Mouse (Mus musculus) neural tube, embryonic 14.5 days (tissue): Measurements from ENCODE around the gene Wt1. TPM values are rescaled to one million over a fixed set of nuclear protein-coding genes. Genes with fewer than 3 reads are reported as not detected.

Experiments
- ATAC-seq: fragments of 200-750 bp; cut with Nextera tagmentation; 2 replicates; pipeline ENCODE4 v1.8.0; 2017; ENCODE audit warnings: low read depth, mild to moderate bottlenecking, moderate TSS enrichment, moderate library complexity
- H3K27ac ChIP-seq: fragments of 300-500 bp; sonication (generic); 2 replicates; pipeline ENCODE4 v1.5.1; 2014; ENCODE audit warnings: low read depth, mild to moderate bottlenecking, control low read depth, low read length, moderate library complexity, mixed read lengths
- H3K27me3 ChIP-seq: fragments of 300-500 bp; sonication (generic); 2 replicates; pipeline ENCODE4 v1.6.1; 2014; ENCODE audit warnings: low read length; ENCODE audit not compliant: control insufficient read depth, insufficient read depth
- H3K36me3 ChIP-seq: fragments of 300-500 bp; sonication (generic); 2 replicates; pipeline ENCODE4 v1.6.1; 2014; ENCODE audit warnings: low read length, mixed read lengths; ENCODE audit not compliant: control insufficient read depth, insufficient read depth
- H3K4me1 ChIP-seq: fragments of 300-500 bp; sonication (generic); 2 replicates; pipeline ENCODE4 v1.6.1; 2014; ENCODE audit warnings: low read length; ENCODE audit not compliant: control insufficient read depth, insufficient read depth
- H3K4me2 ChIP-seq: fragments of 300-500 bp; sonication (generic); 2 replicates; pipeline ENCODE4 v1.6.1; 2014; ENCODE audit warnings: mild to moderate bottlenecking, low read depth, low read length, control low read depth
- H3K4me3 ChIP-seq: fragments of 300-500 bp; sonication (generic); 2 replicates; pipeline ENCODE4 v1.5.1; 2014; ENCODE audit warnings: low read depth, low read length, control low read depth, mixed read lengths
- H3K9ac ChIP-seq: fragments of 300-500 bp; sonication (generic); replicated peaks from 2 replicates; pipeline ENCODE4 v1.6.1; 2014; ENCODE audit warnings: low read depth, mild to moderate bottlenecking, control low read depth, low read length, mixed read lengths
- H3K9me3 ChIP-seq: fragments of 300-500 bp; sonication (generic); 2 replicates; pipeline ENCODE4 v1.6.1; 2016; ENCODE audit warnings: low read length; ENCODE audit not compliant: control insufficient read depth
- WGBS: fragments of 180-500 bp; shearing (Covaris S2); extraction: QIAGEN DNeasy Blood & Tissue Kit; methylation state at CpG from one replicate; pipeline ENCODE4 v1.1.7; 2014; 5-methylcytosine and 5-hydroxymethylcytosine counted together
- polyA plus RNA-seq: library from polyadenylated mRNA; unstranded; fragments of >200 nt; fragmentation: Nextera tagmentation; extraction: Ambion mirVana; gene quantifications from 2 replicates; pipeline ENCODE4 v1.2.1, GENCODE M21; 2014

The Wt1 gene
- polyA plus RNA-seq, 1 experiment from 2014 or later, result 2.2 TPM

GRCm38 (mm10) chr2:105130351-105131060 lies 4.2 kb downstream of the Wt1 start:
- under 1% methylated on average over 32 of the region's 32 CpGs for WGBS
- Histone ChIP-seq H3K4me1 (no peaks in the 10 kb centered on the region), H3K9ac (no peak overlapping the region), H3K27ac (no peak overlapping the region), H3K4me3 (no peak overlapping the region), H3K9me3 (no peaks in the 10 kb centered on the region), H3K4me2 (no peak overlapping the region), H3K27me3 (peaks cover 71% of the 10 kb centered on the region), H3K36me3 (no peaks in the 10 kb centered on the region)
- no peak for ATAC-seq

- no peak overlapping the region for H3K4me3 ChIP-seq
- peaks cover 74% of the 10 kb centered on the region for H3K27me3 ChIP-seq
Observed at GRCm38 (mm10) chr2:105131061-105131810, 4.9 kb downstream of the Wt1 start.

GRCm38 (mm10) chr2:105131811-105132100 lies 5.4 kb downstream of the Wt1 start:
- H3K9ac ChIP-seq, result no peak overlapping the region
- H3K9me3 ChIP-seq, result no peaks in the 10 kb centered on the region
- H3K4me1 ChIP-seq, result no peaks in the 10 kb centered on the region
- no peaks in the 10 kb centered on the region for H3K36me3 ChIP-seq
- H3K4me2 ChIP-seq, result no peak overlapping the region
- ATAC-seq, result no peak
- H3K27ac ChIP-seq, result no peak overlapping the region
- H3K27me3 ChIP-seq, result peaks cover 76% of the 10 kb centered on the region
- 0% methylated on average over 2 of the region's 2 CpGs for WGBS
- no peak overlapping the region for H3K4me3 ChIP-seq

More at GRCm38 (mm10) chr2:105131061-105131810, 4.9 kb downstream of the Wt1 start:
- Histone ChIP-seq H3K4me2 (no peak overlapping the region), H3K27ac (no peak overlapping the region), H3K4me1 (no peaks in the 10 kb centered on the region), H3K9ac (no peak overlapping the region), H3K36me3 (no peaks in the 10 kb centered on the region), H3K9me3 (no peaks in the 10 kb centered on the region)
- ATAC-seq, result no peak
- 4% methylated on average over 12 of the region's 12 CpGs for WGBS

GRCm38 (mm10) chr2:105132300-105132699 lies 6.0 kb downstream of the Wt1 start:
- Histone ChIP-seq H3K27me3 (peaks cover 76% of the 10 kb centered on the region), H3K9ac (no peak overlapping the region), H3K36me3 (no peaks in the 10 kb centered on the region), H3K9me3 (no peaks in the 10 kb centered on the region), H3K27ac (no peak overlapping the region), H3K4me3 (no peak overlapping the region), H3K4me2 (no peak overlapping the region), H3K4me1 (no peaks in the 10 kb centered on the region)
- ATAC-seq, result no peak
- WGBS, result 2% methylated on average over 17 of the region's 17 CpGs

GRCm38 (mm10) chr2:105132933-105133795 lies 6.8 kb downstream of the Wt1 start:
- no peaks in the 10 kb centered on the region for H3K9me3 ChIP-seq
- no peak overlapping the region for H3K27ac ChIP-seq
- ATAC-seq, result no peak
- H3K4me3 ChIP-seq, result no peak overlapping the region
- no peaks in the 10 kb centered on the region for H3K4me1 ChIP-seq
- WGBS, result under 1% methylated on average over 43 of the region's 43 CpGs
- no peaks in the 10 kb centered on the region for H3K36me3 ChIP-seq
- H3K9ac ChIP-seq, result no peak overlapping the region
- H3K4me2 ChIP-seq, result no peak overlapping the region
- H3K27me3 ChIP-seq, result peaks cover 74% of the 10 kb centered on the region

GRCm38 (mm10) chr2:105134296-105134695 lies 8.0 kb downstream of the Wt1 start:
- ATAC-seq, result peak; percentile 56; the same call in 1 of the 2 replicates
- Histone ChIP-seq H3K36me3 (no peaks in the 10 kb centered on the region), H3K4me3 (no peak overlapping the region), H3K27ac (no peak overlapping the region), H3K9me3 (no peaks in the 10 kb centered on the region), H3K27me3 (peaks cover 69% of the 10 kb centered on the region), H3K4me1 (no peaks in the 10 kb centered on the region), H3K4me2 (no peak overlapping the region), H3K9ac (no peak overlapping the region)
- WGBS, result under 1% methylated on average over 19 of the region's 19 CpGs

- no peaks in the 10 kb centered on the region for H3K9me3 ChIP-seq
- H3K36me3 ChIP-seq, result no peaks in the 10 kb centered on the region
- peaks cover 41% of the 10 kb centered on the region for H3K27me3 ChIP-seq
- 83% methylated on average over 7 of the region's 7 CpGs for WGBS
- H3K9ac ChIP-seq, result no peak overlapping the region
- ATAC-seq, result no peak
- no peak overlapping the region for H3K27ac ChIP-seq
- no peak overlapping the region for H3K4me3 ChIP-seq
- no peaks in the 10 kb centered on the region for H3K4me1 ChIP-seq
- no peak overlapping the region for H3K4me2 ChIP-seq
Observed at GRCm38 (mm10) chr2:105139471-105139870, 13.1 kb downstream of the Wt1 start.

GRCm38 (mm10) chr2:105141371-105141770 lies 15.0 kb downstream of the Wt1 start:
- 79% methylated on average over 7 of the region's 7 CpGs for WGBS
- Histone ChIP-seq H3K4me2 (no peak overlapping the region), H3K27ac (no peak overlapping the region), H3K27me3 (peaks cover 24% of the 10 kb centered on the region), H3K9me3 (no peaks in the 10 kb centered on the region), H3K4me3 (no peak overlapping the region), H3K4me1 (no peaks in the 10 kb centered on the region), H3K9ac (no peak overlapping the region), H3K36me3 (no peaks in the 10 kb centered on the region)
- no peak for ATAC-seq

- Histone ChIP-seq H3K4me3 (no peak overlapping the region), H3K9me3 (no peaks in the 10 kb centered on the region), H3K4me2 (no peak overlapping the region), H3K4me1 (no peaks in the 10 kb centered on the region), H3K9ac (no peak overlapping the region), H3K36me3 (no peaks in the 10 kb centered on the region), H3K27ac (no peak overlapping the region), H3K27me3 (peaks cover 5% of the 10 kb centered on the region; the same call in 1 of the 2 replicates)
- WGBS, result 94% methylated on average over 14 of the region's 14 CpGs
- no peak for ATAC-seq
Observed at GRCm38 (mm10) chr2:105143731-105144130, 17.4 kb downstream of the Wt1 start.
